Mouse (Mus musculus): ENCODE measurements around the gene Mov10l1. TPM values are rescaled to one million over a fixed set of nuclear protein-coding genes. Genes with fewer than 3 reads are reported as not detected.

Gene Mov10l1
- polyA plus RNA-seq, 1 experiment = not detected

DNA sequence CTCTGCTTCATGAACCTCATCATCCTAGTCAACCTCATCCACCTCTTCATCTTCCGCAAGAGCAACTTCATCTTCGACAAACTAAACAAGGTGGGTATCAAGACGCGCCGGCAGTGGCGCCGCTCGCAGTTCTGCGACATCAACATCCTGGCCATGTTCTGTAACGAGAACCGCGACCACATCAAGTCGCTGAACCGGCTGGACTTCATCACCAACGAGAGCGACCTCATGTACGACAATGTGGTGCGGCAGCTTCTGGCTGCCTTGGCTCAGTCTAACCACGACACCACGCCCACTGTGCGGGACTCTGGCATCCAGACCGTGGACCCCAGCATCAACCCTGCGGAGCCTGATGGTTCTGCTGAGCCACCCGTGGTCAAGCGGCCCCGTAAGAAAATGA lies 85.5 kb downstream of the Mov10l1 start:
- no peak overlapping the region for H3K27ac ChIP-seq (ENCODE audit: insufficient read depth, low read depth, low read length)
- TF ChIP-seq POLR2A (IDR thresholded peaks at IDR 0.05; ENCODE audit: borderline replicate concordance, low read depth, low read length) (no peak), CTCF (IDR thresholded peaks at IDR 0.05; ENCODE audit: low read depth, low read length) (no peak)
- no peaks in the 10 kb centered on the region for H3K4me1 ChIP-seq (ENCODE audit: control insufficient read depth, insufficient read depth, low read length)
- H3K4me3 ChIP-seq (ENCODE audit: insufficient read depth, low read length) = no peak overlapping the region

DNA sequence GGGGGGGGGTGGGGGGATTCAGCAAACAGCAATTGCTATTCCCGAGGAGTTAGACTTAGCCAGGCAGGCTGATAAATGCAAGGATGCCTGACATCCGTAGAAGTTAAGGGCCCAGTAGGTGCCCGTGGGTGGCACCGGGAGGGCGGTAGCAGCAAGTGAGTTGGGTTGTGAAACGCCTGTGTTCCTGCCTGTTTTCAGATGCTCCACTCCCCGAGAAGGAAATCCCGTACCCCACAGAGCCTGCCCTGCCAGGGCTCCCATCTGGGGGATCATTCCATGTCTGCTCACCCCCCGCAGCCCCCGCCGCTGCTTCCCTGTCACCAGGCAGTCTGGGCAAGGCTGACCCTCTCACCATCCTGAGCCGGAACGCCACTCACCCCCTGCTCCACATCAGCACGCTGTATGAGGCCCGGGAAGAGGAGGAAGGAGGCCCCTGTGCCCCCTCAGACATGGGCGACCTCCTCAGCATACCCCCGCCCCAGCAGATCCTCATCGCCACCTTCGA lies 86.7 kb downstream of the Mov10l1 start:
- Histone ChIP-seq H3K4me3 (ENCODE audit: insufficient read depth, low read length) (no peak overlapping the region), H3K27ac (ENCODE audit: insufficient read depth, low read depth, low read length) (no peak overlapping the region), H3K4me1 (ENCODE audit: control insufficient read depth, insufficient read depth, low read length) (peaks cover 8% of the 10 kb centered on the region)
- no peak for TF ChIP-seq POLR2A (IDR thresholded peaks at IDR 0.05; ENCODE audit: borderline replicate concordance, low read depth, low read length)
- no peak for TF ChIP-seq CTCF (IDR thresholded peaks at IDR 0.05; ENCODE audit: low read depth, low read length)

DNA sequence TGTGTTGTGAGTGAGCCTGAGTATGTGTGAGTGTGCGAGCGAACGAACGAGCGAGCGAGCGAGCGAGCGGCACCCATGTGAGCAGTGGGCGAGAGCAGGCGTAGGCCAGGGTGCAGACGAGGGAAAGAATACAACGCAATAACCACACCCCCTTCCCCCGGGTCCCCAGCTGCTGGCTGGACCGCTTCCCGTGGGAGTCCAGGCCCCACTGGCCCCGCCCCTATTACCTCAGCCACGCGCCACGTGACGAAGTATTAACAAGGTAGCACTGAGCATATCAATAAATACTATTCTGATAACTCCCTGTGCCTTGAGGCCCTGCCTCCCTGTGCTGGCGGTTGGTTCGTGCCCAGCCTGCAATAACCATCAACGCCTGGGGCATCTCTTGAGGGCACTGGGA lies 87.9 kb downstream of the Mov10l1 start:
- Histone ChIP-seq H3K4me1 (ENCODE audit: control insufficient read depth, insufficient read depth, low read length) (peaks cover 14% of the 10 kb centered on the region), H3K4me3 (ENCODE audit: insufficient read depth, low read length) (no peak overlapping the region), H3K27ac (ENCODE audit: insufficient read depth, low read depth, low read length) (no peak overlapping the region)
- TF ChIP-seq CTCF (IDR thresholded peaks at IDR 0.05; ENCODE audit: low read depth, low read length) (no peak), POLR2A (IDR thresholded peaks at IDR 0.05; ENCODE audit: borderline replicate concordance, low read depth, low read length) (no peak)

DNA sequence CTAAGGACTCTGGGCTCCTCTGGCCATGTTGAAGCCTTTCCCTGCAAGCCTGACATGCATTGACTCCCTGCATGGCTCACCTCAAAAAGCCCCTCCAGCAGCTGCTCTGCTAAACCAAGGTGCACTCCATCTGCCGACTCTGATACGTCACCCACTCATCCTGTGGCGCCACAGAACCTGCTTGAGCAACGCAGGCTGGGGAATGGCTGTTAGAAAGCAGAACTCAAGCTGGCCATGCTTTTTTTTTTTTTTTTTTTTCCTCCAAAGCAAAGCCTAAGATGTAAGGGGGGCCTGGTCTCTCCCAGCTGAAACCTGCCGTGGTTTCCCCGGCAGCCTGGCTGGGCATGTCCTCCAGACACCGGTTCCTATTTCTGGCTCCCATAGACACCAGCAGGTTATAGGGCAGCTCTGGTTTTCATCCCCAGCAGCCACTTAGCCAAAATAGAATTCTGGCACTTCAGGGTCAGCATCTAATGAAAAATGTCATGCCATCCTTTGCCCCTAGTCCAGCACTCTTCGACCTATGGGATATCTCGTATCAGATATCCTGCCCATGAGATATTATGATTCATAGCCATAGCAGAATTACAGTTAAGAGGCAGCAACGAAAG lies 91.4 kb downstream of the Mov10l1 start:
- Histone ChIP-seq H3K4me1 (ENCODE audit: control insufficient read depth, insufficient read depth, low read length) (peaks cover 29% of the 10 kb centered on the region), H3K4me3 (ENCODE audit: insufficient read depth, low read length) (0 out of 2 replicates have a peak overlapping the region, but pooled peaks have one; percentile 98), H3K27ac (ENCODE audit: insufficient read depth, low read depth, low read length) (no peak overlapping the region)
- TF ChIP-seq POLR2A (IDR thresholded peaks at IDR 0.05; ENCODE audit: borderline replicate concordance, low read depth, low read length) (no peak), CTCF (IDR thresholded peaks at IDR 0.05; ENCODE audit: low read depth, low read length) (no peak)

DNA sequence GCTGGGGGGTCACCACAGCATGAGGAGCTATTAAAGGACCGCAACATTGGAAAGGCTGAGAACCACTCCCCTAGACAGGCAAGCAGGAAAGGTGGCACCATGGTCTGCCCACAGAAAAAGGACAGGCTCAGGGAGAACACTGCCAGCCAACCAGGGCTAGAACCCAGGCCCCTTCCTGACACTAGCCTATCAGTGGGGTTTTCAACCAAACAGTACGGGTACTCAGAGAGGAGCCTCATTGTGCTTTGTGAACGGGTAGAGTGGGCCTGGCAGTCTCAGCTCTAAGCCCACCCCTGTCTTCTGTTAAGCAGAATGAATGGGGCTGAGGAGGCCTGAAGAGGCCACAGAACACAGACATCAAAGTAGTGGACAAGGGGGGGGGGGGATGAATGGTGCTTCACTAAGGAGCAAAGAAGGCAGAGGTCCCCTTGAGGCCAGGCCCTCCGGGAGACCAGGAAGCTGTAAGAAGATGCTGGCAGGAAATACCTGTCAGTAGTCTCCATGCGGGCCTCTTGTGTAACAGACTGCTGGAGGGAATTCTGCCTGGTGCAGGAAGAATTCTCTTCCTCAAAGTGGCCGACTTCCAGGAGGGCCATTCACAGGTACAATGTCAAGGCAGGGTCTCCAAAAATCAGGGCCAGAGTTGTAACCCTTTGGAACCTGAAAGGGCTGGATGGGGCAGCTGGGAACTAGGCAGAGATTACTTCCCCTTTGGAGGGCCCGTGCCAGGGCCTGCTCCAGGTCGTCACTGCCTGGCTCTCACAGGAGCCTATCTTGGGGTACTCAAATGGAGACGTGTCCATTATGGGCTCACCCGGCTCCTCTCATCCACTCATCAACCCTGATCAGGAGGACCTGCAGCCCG lies 92.1 kb downstream of the Mov10l1 start, which contains the start of gene Trabd:
Gene Trabd (plus strand): TSS at position 512 of the 865 bp plus-strand sequence.
- Histone ChIP-seq H3K27ac (ENCODE audit: insufficient read depth, low read depth, low read length) (peak within 1 kb of the TSS; percentile 82), H3K4me1 (ENCODE audit: control insufficient read depth, insufficient read depth, low read length) (peaks cover 30% of the 10 kb centered on the region), H3K4me3 (ENCODE audit: insufficient read depth, low read length) (peak within 1 kb of the TSS; percentile 98)
- no peak for TF ChIP-seq CTCF (IDR thresholded peaks at IDR 0.05; ENCODE audit: low read depth, low read length)
- no peak for TF ChIP-seq POLR2A (IDR thresholded peaks at IDR 0.05; ENCODE audit: borderline replicate concordance, low read depth, low read length)

DNA sequence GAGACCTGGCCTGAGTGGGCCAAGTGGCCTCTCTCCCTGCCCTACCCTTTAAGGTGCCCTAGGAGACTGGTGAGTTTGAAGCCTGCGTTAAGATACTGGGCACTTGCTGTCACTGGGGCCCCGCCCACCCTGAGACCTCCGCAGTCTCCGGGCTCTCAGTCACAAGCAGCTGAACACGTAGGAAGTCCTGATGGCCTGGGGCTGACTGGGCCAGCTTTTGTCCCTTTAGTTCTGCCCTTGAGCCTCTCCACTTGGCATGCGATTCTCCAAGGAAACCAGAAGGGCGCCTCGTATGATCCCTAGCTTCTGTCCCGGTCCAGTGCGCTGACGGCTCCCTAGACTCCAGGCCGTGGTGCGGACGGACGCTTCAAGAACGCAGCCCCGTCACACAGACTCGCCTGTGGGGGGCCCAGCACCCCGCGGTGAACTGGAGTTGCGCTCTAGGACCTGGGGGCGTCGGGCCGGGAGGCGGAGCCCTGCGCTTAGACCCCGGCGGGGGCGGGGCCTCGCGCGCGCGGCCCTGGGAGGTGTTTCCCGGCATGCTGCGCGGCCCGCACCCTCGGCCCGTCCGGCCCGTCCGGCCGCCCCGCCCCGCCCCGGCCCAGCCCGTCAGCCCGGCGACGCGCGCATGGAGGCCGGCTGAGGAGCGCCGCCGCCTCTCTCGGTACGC lies 92.9 kb downstream of the Mov10l1 start:
- Histone ChIP-seq H3K4me1 (ENCODE audit: control insufficient read depth, insufficient read depth, low read length) (peaks cover 33% of the 10 kb centered on the region), H3K4me3 (ENCODE audit: insufficient read depth, low read length) (peak overlapping the region; percentile 98), H3K27ac (ENCODE audit: insufficient read depth, low read depth, low read length) (peak overlapping the region; percentile 82)
- TF ChIP-seq CTCF (IDR thresholded peaks at IDR 0.05; ENCODE audit: low read depth, low read length) = no peak

DNA sequence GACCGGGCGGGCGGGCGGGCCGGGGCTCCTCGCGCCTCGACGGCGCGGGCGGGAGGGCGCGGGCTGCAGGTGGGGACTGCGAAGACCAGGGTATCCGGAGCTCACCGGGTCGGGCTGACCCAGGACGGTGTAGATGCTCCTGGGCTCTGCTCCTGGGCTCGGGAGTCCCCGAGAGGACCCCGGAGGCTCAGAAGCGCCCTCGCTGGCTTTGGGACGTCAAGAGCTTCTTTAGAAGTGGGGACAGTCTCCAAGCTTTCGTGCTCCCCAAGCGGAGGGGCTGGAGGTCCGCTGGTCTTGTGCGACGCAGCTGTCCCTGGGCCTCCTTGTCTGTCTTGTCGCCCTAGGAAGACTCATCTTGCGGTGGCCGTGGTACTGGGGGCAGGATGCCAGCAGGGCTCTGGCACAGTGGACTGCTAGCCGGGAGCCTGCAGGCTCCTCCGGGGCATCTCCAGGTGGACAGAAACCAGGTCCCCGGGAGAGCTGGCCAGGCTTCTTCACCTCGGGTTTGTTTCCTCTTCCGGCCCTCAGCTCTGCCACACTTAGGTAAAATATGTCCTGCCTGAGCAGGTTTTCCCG lies 93.5 kb downstream of the Mov10l1 start:
- no peak for TF ChIP-seq POLR2A (IDR thresholded peaks at IDR 0.05; ENCODE audit: borderline replicate concordance, low read depth, low read length)
- TF ChIP-seq CTCF (IDR thresholded peaks at IDR 0.05; ENCODE audit: low read depth, low read length) = no peak
- Histone ChIP-seq H3K4me3 (ENCODE audit: insufficient read depth, low read length) (peak overlapping the region; percentile 89), H3K4me1 (ENCODE audit: control insufficient read depth, insufficient read depth, low read length) (peaks cover 33% of the 10 kb centered on the region), H3K27ac (ENCODE audit: insufficient read depth, low read depth, low read length) (peak overlapping the region; percentile 24)

DNA sequence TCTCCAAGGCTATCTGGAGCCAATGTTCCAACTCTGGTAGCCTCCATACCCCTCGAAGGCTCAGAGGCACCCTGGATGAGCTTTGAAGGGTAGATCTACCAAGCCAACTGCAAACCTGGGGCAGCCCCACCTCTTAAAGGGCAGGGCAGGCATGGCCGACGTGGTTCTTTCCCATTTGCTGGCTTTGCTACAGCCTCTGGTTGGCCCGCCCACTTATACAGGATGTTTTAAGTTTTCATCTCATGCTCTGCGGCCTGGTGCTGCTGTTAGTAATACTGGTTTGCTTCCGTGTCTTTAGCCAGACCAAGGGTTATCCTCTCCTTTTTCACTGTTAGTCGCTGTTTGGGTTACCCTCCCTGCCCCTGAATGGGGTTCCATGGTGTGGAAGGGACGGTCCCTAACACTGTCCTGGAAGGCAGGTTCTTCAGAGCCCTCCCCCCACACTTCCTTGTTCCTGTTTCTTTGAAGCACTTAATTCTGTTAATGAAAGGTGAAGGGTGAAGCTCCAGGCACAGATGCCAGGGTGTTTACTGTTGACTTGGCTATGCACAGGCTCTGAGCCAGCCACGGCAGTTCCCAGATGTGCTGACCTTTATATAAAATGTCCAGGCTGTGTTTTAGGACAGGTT lies 95.6 kb downstream of the Mov10l1 start:
- peaks cover 33% of the 10 kb centered on the region for H3K4me1 ChIP-seq (ENCODE audit: control insufficient read depth, insufficient read depth, low read length)
- TF ChIP-seq POLR2A (IDR thresholded peaks at IDR 0.05; ENCODE audit: borderline replicate concordance, low read depth, low read length) (no peak), CTCF (IDR thresholded peaks at IDR 0.05; ENCODE audit: low read depth, low read length) (no peak)
- H3K27ac ChIP-seq (ENCODE audit: insufficient read depth, low read depth, low read length) = peak overlapping the region; percentile 61
- peak overlapping the region; percentile 89 for H3K4me3 ChIP-seq (ENCODE audit: insufficient read depth, low read length)

GRCm38 (mm10) chr15:89083906-89084305 lies 101.2 kb downstream of the Mov10l1 start:
- H3K4me1 ChIP-seq (ENCODE audit: control insufficient read depth, insufficient read depth, low read length) = peaks cover 9% of the 10 kb centered on the region
- TF ChIP-seq POLR2A (IDR thresholded peaks at IDR 0.05; ENCODE audit: borderline replicate concordance, low read depth, low read length) = no peak
- no peak for TF ChIP-seq CTCF (IDR thresholded peaks at IDR 0.05; ENCODE audit: low read depth, low read length)
- no peak overlapping the region for H3K27ac ChIP-seq (ENCODE audit: insufficient read depth, low read depth, low read length)
- no peak overlapping the region for H3K4me3 ChIP-seq (ENCODE audit: insufficient read depth, low read length)
